Mouse (Mus musculus) heart, embryonic 11.5 days (tissue): ENCODE measurements around the gene A830005F24Rik. TPM values are rescaled to one million over a fixed set of nuclear protein-coding genes. Genes with fewer than 3 reads are reported as not detected.

Source experiments
- ATAC-seq: fragments of 200-750 bp; cut with Nextera tagmentation; replicated peaks from 2 replicates; pipeline ENCODE4 v1.8.0; 2017; ENCODE audit warnings: moderate library complexity; ENCODE audit not compliant: insufficient number of reproducible peaks, low FRiP score, low TSS enrichment
- H3K27ac ChIP-seq: fragments of 300-500 bp; sonication (generic); 2 replicates; pipeline ENCODE4 v1.5.1; 2014; ENCODE audit warnings: mild to moderate bottlenecking, low read depth, low read length
- H3K27me3 ChIP-seq: fragments of 300-500 bp; sonication (generic); 2 replicates; pipeline ENCODE4 v1.6.1; 2014; ENCODE audit warnings: mild to moderate bottlenecking, low read length, mixed read lengths; ENCODE audit not compliant: control insufficient read depth, insufficient read depth
- H3K36me3 ChIP-seq: fragments of 300-500 bp; sonication (generic); 2 replicates; pipeline ENCODE4 v1.6.1; 2014; ENCODE audit warnings: mild to moderate bottlenecking, low read length, moderate library complexity, mixed read lengths; ENCODE audit not compliant: control insufficient read depth, insufficient read depth
- H3K4me1 ChIP-seq: fragments of 300-500 bp; sonication (generic); 2 replicates; pipeline ENCODE4 v1.6.1; 2014; ENCODE audit warnings: low read length; ENCODE audit not compliant: control insufficient read depth, insufficient read depth
- H3K4me2 ChIP-seq: fragments of 300-500 bp; sonication (generic); 2 replicates; pipeline ENCODE4 v1.6.1; 2014; ENCODE audit warnings: mild to moderate bottlenecking, moderate library complexity
- H3K4me3 ChIP-seq: fragments of 300-500 bp; sonication (generic); 2 replicates; pipeline ENCODE4 v1.5.1; 2014; ENCODE audit warnings: low read depth, low read length
- H3K9ac ChIP-seq: fragments of 300-500 bp; sonication (generic); 2 replicates; pipeline ENCODE4 v1.6.1; 2014; ENCODE audit warnings: mild to moderate bottlenecking, low read depth, low read length, moderate library complexity
- H3K9me3 ChIP-seq: fragments of 300-500 bp; sonication (generic); replicated peaks from 2 replicates; pipeline ENCODE4 v1.6.1; 2016; ENCODE audit warnings: low read length; ENCODE audit not compliant: control insufficient read depth
- WGBS: fragments of 180-500 bp; shearing (Covaris S2); extraction: QIAGEN DNeasy Blood & Tissue Kit; methylation state at CpG from one replicate; pipeline ENCODE4 v1.1.7; 2014; ENCODE audit not compliant: insufficient replicate concordance; 5-methylcytosine and 5-hydroxymethylcytosine counted together
- microRNA counts: library from miRNA; unstranded; fragments of <30 nt; microRNA quantifications from one replicate; lab custom pipeline; 2015
- microRNA-seq: library from miRNA; unstranded; fragments of <30 nt; microRNA quantifications from one replicate; pipeline ENCODE4, GENCODE M21; 2016; ENCODE audit warnings: borderline number of aligned reads
- polyA plus RNA-seq: library from polyadenylated mRNA; unstranded; fragments of >200 nt; fragmentation: Nextera tagmentation; extraction: Ambion mirVana; gene quantifications from 2 replicates; pipeline ENCODE4 v1.2.1, GENCODE M21; 2014

A830005F24Rik gene
- polyA plus RNA-seq, 1 experiment from 2014 or later: 0.34 TPM

DNA sequence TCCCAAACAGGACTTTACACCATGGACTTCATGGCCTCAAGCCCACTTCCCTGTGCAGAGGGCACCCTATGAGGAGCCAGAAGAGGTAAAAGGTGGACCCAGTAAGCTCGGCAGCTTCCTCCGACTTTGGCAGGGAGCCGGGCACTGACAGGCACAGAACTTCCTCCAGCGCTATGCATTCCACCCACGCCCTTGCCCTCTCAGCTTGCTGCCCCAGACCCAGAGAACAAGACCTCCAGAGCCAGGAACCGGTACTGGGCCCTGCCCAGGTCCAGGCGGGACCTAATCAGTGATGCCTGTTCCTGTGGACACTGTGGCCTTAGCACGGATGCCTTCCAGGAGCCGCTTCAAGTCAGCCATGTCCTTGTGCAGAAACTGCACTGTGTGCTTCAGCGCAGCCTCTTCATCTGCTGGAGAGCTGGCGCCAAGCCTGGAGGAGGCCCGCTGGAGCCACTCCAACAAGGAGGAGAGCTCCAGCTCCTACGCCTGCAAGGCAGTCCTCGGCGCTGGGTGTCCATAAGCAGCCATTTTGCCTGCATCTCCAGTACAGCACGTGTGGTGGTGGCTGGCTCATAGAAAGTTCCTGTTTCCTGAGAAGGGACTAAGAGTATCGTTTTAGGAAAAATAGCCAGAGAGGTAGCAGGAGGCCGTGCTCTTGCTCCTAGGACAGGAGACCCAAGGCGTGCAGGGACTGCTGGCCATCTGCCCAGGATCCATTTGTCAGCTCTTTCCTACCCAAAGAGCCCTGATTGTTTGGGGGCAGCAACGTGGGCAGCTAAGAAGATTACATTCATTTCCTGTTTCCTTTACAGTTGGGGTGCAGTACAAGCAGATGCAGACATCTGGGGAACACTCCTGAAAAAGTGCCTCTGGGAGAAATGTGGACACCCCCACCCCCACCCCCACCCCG lies 39.1 kb downstream of the A830005F24Rik start:
- Histone ChIP-seq H3K36me3 (no peaks in the 10 kb centered on the region), H3K27me3 (no peaks in the 10 kb centered on the region), H3K4me2 (peak overlapping the region; percentile 35), H3K9me3 (no peaks in the 10 kb centered on the region), H3K27ac (peak overlapping the region; percentile 91), H3K4me1 (peaks cover 16% of the 10 kb centered on the region), H3K9ac (no peak overlapping the region), H3K4me3 (no peak overlapping the region)
- peak; percentile 65; the same call in 1 of the 2 replicates for ATAC-seq
- 54% methylated on average over 21 of the region's 21 CpGs for WGBS

DNA sequence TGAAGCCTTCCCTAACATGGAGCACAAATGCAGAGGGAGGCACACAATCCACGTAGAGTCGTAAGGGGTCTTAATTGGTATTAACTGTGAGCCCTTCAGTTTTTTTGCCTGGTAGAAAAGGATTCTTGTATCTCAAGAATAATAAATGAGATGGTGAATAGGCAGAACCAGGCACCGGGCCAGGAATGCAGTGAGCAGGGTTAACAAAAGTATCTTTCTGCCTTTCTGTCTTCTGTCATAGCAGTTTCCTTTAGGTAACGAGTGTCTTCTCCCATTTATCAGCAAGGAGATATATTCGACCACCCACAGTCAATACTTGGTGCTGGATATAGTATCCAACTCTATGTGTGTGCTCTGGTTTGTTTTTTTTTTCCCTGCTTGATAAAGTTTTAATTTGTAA lies 40.1 kb downstream of the A830005F24Rik start:
- Histone ChIP-seq H3K36me3 (no peaks in the 10 kb centered on the region), H3K4me1 (peaks cover 16% of the 10 kb centered on the region), H3K9ac (no peak overlapping the region), H3K27me3 (no peaks in the 10 kb centered on the region), H3K27ac (no peak overlapping the region), H3K4me3 (no peak overlapping the region), H3K4me2 (no peak overlapping the region), H3K9me3 (no peaks in the 10 kb centered on the region)
- no peak for ATAC-seq
- WGBS: 59% methylated on average over 5 of the region's 5 CpGs

DNA sequence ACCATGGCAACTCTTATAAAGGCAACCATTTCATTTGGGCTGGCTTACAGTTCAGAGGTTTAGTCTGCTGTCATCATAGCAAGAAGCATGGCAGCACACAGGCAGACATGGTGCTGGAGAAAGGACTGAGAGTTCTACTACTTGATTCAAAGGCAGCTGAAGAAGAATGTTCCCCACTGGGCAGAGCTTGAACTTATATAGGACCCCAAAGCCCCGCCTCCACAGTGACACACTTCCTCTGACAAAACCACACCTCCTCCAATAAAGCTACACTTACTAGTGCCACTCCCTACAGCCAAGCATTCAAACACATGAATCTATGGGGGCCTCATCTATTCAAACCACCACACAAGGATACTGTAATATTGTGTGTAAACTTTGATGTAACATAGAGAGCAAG lies 41.2 kb downstream of the A830005F24Rik start:
- Histone ChIP-seq H3K36me3 (no peaks in the 10 kb centered on the region), H3K9ac (no peak overlapping the region), H3K27ac (no peak overlapping the region), H3K9me3 (no peaks in the 10 kb centered on the region), H3K4me3 (no peak overlapping the region), H3K4me2 (no peak overlapping the region), H3K27me3 (no peaks in the 10 kb centered on the region), H3K4me1 (peaks cover 14% of the 10 kb centered on the region)
- 65% methylated on average over 1 of the region's 1 CpGs for WGBS
- no peak for ATAC-seq

DNA sequence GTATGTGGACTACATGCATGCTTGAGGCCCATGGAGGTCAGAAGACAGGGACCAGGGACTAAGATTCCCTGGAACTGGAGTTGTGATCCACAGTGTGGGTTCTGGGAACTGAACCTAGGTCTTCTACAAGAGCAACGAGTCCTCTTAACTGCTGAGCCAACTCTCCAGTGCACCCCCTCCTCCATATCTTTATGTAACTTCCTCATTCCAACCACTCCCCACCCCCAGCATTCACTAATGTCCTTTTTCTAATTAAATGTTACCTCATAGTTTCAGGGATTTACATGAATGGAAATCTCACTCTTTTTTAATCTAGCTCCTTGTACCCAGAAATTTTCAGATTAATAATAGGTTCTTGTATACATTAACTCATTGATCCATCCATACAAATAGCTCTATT lies 42.6 kb downstream of the A830005F24Rik start:
- Histone ChIP-seq H3K4me1 (peaks cover 11% of the 10 kb centered on the region), H3K9me3 (no peaks in the 10 kb centered on the region), H3K4me2 (no peak overlapping the region), H3K27me3 (no peaks in the 10 kb centered on the region), H3K36me3 (no peaks in the 10 kb centered on the region), H3K9ac (no peak overlapping the region), H3K4me3 (no peak overlapping the region), H3K27ac (no peak overlapping the region)
- 63% methylated on average over 1 of the region's 1 CpGs for WGBS
- no peak for ATAC-seq

DNA sequence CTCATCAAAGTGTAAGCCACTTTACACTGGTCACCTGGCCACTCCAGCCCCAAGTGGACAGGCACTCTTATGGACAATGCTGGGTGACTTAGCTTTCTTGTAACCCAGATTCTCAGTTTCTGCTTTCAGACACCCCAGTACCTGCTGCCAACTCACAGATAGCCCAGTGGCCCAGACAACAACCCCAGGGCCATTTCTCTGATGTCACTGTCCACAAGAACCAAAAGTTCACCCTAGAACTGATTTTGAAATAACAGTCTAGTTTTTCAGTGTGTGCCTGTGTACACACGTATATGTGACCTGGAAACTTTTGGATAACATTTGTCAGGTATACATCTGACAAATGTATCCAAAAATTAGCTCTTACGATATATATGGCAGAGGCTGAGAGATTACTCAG lies 48.1 kb downstream of the A830005F24Rik start:
- H3K4me1 ChIP-seq: peaks cover 7% of the 10 kb centered on the region
- H3K27me3 ChIP-seq: no peaks in the 10 kb centered on the region
- no peak overlapping the region for H3K4me3 ChIP-seq
- H3K36me3 ChIP-seq: no peaks in the 10 kb centered on the region
- 79% methylated on average over 2 of the region's 2 CpGs for WGBS
- no peaks in the 10 kb centered on the region for H3K9me3 ChIP-seq
- no peak for ATAC-seq
- no peak overlapping the region for H3K27ac ChIP-seq
- H3K9ac ChIP-seq: no peak overlapping the region
- no peak overlapping the region for H3K4me2 ChIP-seq

DNA sequence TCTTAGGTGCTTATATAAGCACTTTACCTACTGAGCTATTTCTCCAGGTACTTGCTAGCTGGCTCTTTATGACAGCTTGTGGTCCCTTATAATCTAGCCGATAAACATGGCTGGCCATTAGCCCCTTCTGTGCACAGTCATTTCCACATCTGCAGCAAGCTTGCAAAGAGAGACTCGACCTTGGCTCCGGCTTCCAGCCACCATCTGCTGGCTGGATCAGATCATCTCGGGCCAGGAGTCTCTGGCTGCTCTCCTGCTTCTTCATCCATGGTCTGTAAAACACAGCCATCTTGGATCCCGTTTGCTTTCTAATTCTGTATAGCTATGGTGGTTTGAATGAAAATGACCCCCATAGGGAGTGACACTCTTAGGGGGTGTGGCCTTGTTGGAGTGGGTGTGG lies 49.0 kb downstream of the A830005F24Rik start:
- H3K4me3 ChIP-seq: no peak overlapping the region
- peaks cover 7% of the 10 kb centered on the region for H3K4me1 ChIP-seq
- H3K4me2 ChIP-seq: no peak overlapping the region
- no peaks in the 10 kb centered on the region for H3K36me3 ChIP-seq
- no peaks in the 10 kb centered on the region for H3K9me3 ChIP-seq
- no peak overlapping the region for H3K27ac ChIP-seq
- H3K27me3 ChIP-seq: no peaks in the 10 kb centered on the region
- no peak overlapping the region for H3K9ac ChIP-seq
- 81% methylated on average over 5 of the region's 5 CpGs for WGBS
- ATAC-seq: no peak

MicroRNAs encoded within 50 kb of the gene (microRNA counts, 519-probe panel; counts per million panel counts)
- microRNA mmu-let-7a (lab: Ali Mortazavi, UCI) (7,185 counts per million, percentile 93 among the panel's probes with 10 or more counts), microRNA mmu-let-7d (lab: Ali Mortazavi, UCI) (6,444 counts per million, percentile 83 among the panel's probes with 10 or more counts), microRNA mmu-let-7f (lab: Ali Mortazavi, UCI) (5,928 counts per million, percentile 71 among the panel's probes with 10 or more counts)

Small RNA genes lying within 50 kb of the gene (microRNA-seq; reads per million reads assigned to microRNA genes)
- gene Gm24111: not detected
- gene Mirlet7a-1: 35.6 reads per million, percentile 55 among the genes with 10 or more reads in this experiment
- gene Mirlet7d: 3,894 reads per million, percentile 91 among the genes with 10 or more reads in this experiment
- gene Mirlet7f-1: not detected

Other genes starting within 250 kb of the A830005F24Rik start
- 4.3 and 5.2 TPM in 2 replicates for gene Zfp169, start 119 bp upstream of the A830005F24Rik start, polyA plus RNA-seq
- 5.6 and 6.4 TPM in 2 replicates for gene Ptpdc1, start 112.1 kb downstream of the A830005F24Rik start, polyA plus RNA-seq
- gene Barx1, start 149.4 kb downstream of the A830005F24Rik start, polyA plus RNA-seq: 2.0 and 3.2 TPM in 2 replicates